Mouse (Mus musculus) brain, embryonic 14.5 days (tissue): Measurements from ENCODE around the gene Tnrc6c.

Experiments used
- CTCF ChIP-seq: fragments of 200-500 bp; IDR thresholded peaks from 2 replicates; pipeline ENCODE4 v1.5.1; 2012; ENCODE audit warnings: inconsistent platforms, mild to moderate bottlenecking, moderate library complexity, borderline replicate concordance; ENCODE audit not compliant: insufficient read depth, insufficient read length; ENCODE audit errors: extremely low read depth
- POLR2A ChIP-seq: fragments of 200-500 bp; IDR thresholded peaks from 2 replicates; pipeline ENCODE4 v1.6.1; 2012; ENCODE audit warnings: mild to moderate bottlenecking, inconsistent platforms, borderline replicate concordance; ENCODE audit not compliant: poor library complexity, insufficient read depth, insufficient read length, severe bottlenecking; ENCODE audit errors: extremely low read depth

DNA sequence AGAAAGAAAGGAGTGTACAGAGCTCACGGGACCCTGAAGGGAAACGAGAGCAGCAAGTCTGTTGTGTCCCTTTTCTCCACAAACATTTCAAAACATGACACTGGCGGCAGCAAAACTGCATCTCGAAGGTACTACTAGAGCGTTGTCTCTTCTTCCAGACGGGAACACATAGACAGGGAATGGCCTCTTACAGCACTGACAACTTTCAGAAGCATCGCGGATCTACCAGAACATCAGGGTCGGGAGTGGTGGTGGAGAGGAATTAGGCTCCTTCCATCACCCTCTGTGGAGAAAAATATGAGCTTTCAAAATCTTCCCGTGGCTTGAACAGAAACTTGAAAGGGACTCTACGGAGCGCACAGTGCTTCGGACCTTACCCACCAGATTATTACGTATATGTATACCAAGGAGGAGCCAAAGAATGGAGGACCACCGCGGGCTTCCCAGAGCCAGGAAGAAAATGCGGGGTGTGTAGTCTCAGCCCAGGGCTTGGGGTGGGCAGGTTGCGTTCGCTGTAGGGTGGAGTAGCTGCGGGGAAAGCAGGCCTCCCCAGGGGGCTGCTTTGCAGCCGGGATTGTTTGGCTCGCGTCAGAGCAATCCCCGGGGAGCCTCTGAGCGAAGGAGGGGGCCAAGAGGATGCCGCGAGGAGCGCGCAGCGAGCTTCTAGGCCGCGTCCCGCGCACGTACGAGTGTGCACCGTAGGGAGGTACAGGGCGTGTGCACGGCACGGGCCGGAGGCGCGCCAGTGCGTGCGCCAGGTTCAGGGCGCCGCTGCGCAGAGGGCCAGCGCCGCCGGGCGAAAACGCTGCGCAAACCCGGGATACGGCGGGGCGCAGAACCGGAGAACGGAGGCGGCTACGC lies at the start of gene Tnrc6c:
- TF ChIP-seq CTCF (no peak), POLR2A (no peak)
